Mouse (Mus musculus): Measurements from ENCODE around the gene Tmem39b. TPM values are rescaled to one million over a fixed set of nuclear protein-coding genes. Genes with fewer than 3 reads are reported as not detected.

Gene Tmem39b
- polyA plus RNA-seq, 1 experiment from 2014 or later = 7.8 TPM

DNA sequence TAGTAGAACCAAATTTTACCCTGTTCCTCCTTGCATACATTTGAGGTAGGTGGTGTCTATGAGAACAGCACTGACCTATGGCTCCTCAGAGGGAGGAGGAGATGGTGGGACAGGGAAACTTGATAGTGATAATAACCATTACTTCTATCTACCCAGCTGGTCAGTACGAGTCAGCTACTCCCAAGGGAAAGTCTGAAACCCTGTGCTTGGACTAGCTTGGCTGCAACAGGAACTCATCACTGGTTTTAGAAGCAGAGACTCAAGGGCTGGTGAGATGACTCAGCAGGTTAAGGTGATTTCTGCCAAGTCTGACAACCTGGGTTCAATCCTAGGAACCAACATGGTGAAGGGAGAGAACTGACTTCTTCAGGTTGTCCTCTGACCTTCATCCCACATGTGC, 48.0 kb downstream of the Tmem39b start:
- no peak for TF ChIP-seq CTCF (IDR thresholded peaks at IDR 0.05)
- no peaks in the 10 kb centered on the region for H3K27me3 ChIP-seq
- ChIA-PET POLR2A (no interaction called here), CTCF (no interaction called here)
- in situ Hi-C loops (cut with MboI; ENCODE audit: low pct_unique_long_range_greater_than_20kb) = no loop called here
- no peak for DNase-seq (ENCODE audit: low read depth, low spot score)
- ATAC-seq = no peak

DNA sequence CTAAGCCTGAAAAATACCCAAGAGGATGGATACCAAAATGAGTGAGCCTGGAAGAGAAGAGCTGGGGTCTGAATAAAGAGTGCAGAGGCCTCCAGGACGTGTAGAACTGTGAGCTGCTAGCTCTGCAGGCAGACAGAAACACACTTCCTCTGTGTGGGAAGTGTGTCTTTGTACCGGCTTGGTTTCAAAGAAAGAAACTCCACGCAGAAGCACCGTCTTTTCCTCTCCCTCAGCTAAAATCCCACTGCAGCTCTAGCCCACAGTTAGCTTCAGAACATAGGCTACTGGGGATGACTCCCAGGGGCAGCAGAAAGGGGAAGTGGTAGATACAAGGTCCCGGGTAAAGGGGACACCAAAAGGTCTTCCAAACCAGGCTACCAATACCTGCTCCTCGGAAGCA, 51.4 kb downstream of the Tmem39b start:
- TF ChIP-seq CTCF (IDR thresholded peaks at IDR 0.05) = no peak
- H3K27me3 ChIP-seq = no peaks in the 10 kb centered on the region
- in situ Hi-C loops (cut with MboI; ENCODE audit: low pct_unique_long_range_greater_than_20kb) = no loop called here
- POLR2A ChIA-PET = no interaction called here
- no peak for ATAC-seq
- CTCF ChIA-PET = no interaction called here
- no peak for DNase-seq (ENCODE audit: low read depth, low spot score)

DNA sequence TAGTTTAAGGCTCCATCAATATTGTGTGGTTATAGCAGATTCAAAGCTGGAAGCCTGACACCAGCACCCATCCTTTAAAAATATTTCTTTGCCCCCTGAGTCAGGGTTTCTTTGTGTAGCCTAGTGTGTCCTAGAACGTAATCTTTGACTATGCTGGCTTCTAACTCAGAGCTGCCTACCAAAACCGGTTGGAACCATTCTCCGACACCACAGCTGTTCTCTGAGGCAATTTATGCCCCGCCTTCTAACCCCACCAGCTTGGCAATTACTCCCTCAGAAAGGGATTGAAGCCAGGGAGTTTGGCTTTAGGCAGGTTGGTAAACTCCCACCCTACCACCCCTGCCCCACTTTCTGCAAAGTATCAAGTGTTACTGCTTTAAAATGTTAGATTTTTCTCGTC, 54.9 kb downstream of the Tmem39b start:
- no peak for TF ChIP-seq CTCF (IDR thresholded peaks at IDR 0.05)
- DNase-seq (ENCODE audit: low read depth, low spot score) (no peak), ATAC-seq (no peak)
- ChIA-PET CTCF (no interaction called here), POLR2A (no interaction called here)
- H3K27me3 ChIP-seq = no peaks in the 10 kb centered on the region
- in situ Hi-C loops (cut with MboI; ENCODE audit: low pct_unique_long_range_greater_than_20kb) = no loop called here

DNA sequence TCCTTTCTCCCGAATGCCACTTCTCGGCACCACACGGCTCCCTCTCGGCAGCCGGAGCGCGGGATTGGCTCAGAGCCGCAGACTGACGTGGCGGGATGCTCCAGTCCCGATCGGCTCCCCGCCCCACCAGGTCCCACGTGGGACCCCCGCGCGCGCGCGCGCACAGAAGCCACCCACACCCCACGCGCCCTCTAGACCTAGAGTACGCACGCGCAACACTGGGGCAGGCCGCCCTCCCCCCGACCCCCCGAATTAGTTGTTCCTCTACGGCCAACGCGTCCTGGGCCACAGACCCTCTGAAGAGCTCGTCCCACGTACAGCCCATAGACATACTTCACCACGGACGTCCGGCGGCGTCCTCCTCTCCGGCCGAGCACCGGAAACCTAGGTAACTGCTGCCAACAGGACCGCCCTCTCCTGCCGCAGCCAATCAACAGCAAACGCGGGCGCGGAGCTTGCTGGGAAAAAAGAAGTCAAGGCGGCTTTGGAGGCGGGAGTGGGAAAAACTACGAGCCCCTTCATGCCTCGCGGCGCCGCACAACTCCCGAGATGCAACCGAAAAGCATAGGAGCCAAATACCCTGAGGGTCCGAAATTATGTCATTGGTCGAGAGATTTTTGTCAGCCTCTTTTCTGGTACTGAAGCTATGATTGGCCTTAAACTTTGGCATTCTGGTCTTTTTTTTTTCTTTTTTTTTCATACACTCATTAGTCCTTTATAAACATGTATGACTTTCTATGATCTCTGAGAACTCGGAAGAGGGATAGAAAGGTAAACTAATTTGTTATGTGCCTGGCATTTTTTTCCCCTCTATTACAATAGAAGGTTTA, 55.8 kb downstream of the Tmem39b start, which contains the start of gene Txlna:
Gene Txlna (minus strand): TSS at position 428 of the 830 bp plus-strand sequence.
- CTCF ChIA-PET = no interaction called here
- peak; percentile 95 for DNase-seq (ENCODE audit: low read depth, low spot score)
- no peak for TF ChIP-seq CTCF (IDR thresholded peaks at IDR 0.05)
- in situ Hi-C loops (cut with MboI; ENCODE audit: low pct_unique_long_range_greater_than_20kb) = no loop called here
- H3K27me3 ChIP-seq = no peaks in the 10 kb centered on the region
- ATAC-seq = peak; percentile 84
- POLR2A ChIA-PET = interaction anchor here (0.5 to 1.5 kb wide), 5 partner anchors 10 to 45 kb away, joined by 3 to 5 read pairs (median 3); partner anchors contain the start of gene Ccdc28b

DNA sequence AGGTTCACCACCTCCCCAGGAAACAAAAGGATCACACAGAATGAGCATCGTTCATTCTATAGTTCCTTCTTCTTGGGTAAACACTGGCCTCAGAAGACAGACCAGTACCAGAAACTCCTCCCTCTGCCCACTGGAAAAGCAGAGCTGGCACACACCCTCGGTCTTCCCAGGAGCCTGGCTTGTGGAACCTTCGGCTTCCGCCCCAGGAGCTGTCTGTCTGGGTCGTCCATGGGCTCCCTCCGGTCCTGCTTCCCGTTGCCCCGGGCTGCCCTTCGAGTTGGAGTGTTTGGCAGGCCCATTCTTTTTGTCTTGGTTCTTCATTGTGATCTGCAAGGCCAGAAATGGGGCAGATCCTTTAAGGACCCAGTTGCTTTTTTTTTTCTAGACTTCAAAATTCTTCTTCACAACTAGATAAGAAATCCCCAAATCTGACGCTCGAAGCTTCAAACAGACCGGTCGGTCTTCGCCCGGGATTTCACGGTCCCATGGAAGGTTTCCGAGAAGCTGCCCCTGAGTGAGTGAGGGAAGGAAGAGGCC, 56.5 kb downstream of the Tmem39b start:
- no peak for TF ChIP-seq CTCF (IDR thresholded peaks at IDR 0.05)
- no peak for ATAC-seq
- no peaks in the 10 kb centered on the region for H3K27me3 ChIP-seq
- ChIA-PET CTCF (no interaction called here), POLR2A (interaction anchor here (0.5 to 1.5 kb wide), 4 partner anchors 9 to 16 kb away, joined by 3 to 5 read pairs (median 3); partner anchors contain the start of gene Ccdc28b)
- in situ Hi-C loops (cut with MboI; ENCODE audit: low pct_unique_long_range_greater_than_20kb) = no loop called here
- no peak for DNase-seq (ENCODE audit: low read depth, low spot score)

DNA sequence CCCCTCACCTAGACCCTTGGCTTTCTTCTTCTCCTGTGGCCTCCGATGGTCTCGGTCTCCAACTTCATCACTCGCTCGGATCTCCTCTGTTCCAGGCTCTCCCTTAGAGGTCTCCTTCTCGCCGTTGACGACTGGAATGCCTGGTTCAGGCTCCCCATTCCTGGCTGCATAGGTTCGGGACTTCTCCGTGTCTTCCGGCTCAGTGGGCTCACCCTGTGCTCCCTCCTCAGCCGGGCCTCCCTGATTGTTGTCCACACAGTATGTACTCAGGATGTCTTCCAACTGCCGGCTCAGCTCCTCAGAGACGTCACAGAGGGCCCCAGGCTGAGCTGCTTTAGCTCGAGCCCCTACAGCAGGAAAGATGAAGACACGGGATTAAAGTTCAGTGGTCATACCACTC, 57.4 kb downstream of the Tmem39b start:
- POLR2A ChIA-PET = no interaction called here
- TF ChIP-seq CTCF (IDR thresholded peaks at IDR 0.05) = no peak
- H3K27me3 ChIP-seq = no peaks in the 10 kb centered on the region
- in situ Hi-C loops (cut with MboI; ENCODE audit: low pct_unique_long_range_greater_than_20kb) = no loop called here
- DNase-seq (ENCODE audit: low read depth, low spot score) (no peak), ATAC-seq (no peak)
- CTCF ChIA-PET = no interaction called here

DNA sequence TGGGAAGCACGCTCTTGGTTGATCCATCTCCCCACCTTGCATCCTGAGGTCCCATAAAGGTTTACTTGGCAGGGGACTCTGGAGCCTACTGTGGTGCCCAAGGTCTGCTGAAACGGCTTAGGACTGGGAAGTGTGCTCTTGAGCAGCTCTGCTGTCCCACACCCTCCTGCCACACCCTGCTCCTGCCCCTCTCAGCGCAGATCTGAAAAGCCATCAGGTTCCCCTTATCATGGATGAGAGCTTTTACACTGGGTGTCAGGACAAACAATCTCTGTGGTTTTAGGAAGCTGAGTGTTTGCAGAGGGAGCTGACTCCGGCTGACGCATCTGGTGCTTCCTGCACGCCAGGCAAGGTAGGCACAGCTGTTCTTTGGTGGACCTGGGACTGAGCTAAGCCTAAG, 62.8 kb downstream of the Tmem39b start:
- CTCF ChIA-PET = interaction anchor here (1.5 kb wide), 1 partner anchor 9 kb away, joined by 3 read pairs; no protein-coding TSS in a partner anchor
- TF ChIP-seq CTCF (IDR thresholded peaks at IDR 0.05) = no peak
- POLR2A ChIA-PET = interaction anchor here (0.6 kb wide), 1 partner anchor 11 kb away, joined by 4 read pairs; no protein-coding TSS in a partner anchor
- no peak for DNase-seq (ENCODE audit: low read depth, low spot score)
- H3K27me3 ChIP-seq = no peaks in the 10 kb centered on the region
- no peak for ATAC-seq
- in situ Hi-C loops (cut with MboI; ENCODE audit: low pct_unique_long_range_greater_than_20kb) = no loop called here

DNA sequence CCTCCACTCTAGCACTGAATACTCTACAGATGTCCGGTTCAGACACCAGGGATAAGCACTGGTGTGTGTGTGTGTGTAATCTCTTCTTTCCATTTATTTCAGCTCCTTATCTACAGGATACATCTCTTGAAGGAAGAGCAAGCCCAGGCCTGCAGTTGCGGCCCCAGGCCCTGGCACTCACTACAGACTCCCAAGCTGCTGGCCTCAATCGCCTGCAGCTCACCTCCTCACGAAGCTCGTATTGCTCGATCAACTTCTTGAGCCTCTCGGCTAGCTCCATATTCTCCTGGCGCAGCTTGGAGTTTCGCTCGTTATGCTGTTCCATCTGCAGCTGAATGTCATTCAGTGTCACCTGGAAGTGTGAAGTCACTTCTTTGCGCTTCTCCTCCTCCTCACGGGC, 64.8 kb downstream of the Tmem39b start:
- ATAC-seq (no peak), DNase-seq (ENCODE audit: low read depth, low spot score) (no peak)
- ChIA-PET CTCF (interaction anchor here (2.2 kb wide), 1 partner anchor 23 kb away, joined by 4 read pairs; no protein-coding TSS in a partner anchor), POLR2A (interaction anchor here (1.6 kb wide), 1 partner anchor 9 kb away, joined by 3 read pairs; the partner anchor contains the start of gene Txlna)
- in situ Hi-C loops (cut with MboI; ENCODE audit: low pct_unique_long_range_greater_than_20kb) = no loop called here
- no peaks in the 10 kb centered on the region for H3K27me3 ChIP-seq
- TF ChIP-seq CTCF (IDR thresholded peaks at IDR 0.05) = no peak

DNA sequence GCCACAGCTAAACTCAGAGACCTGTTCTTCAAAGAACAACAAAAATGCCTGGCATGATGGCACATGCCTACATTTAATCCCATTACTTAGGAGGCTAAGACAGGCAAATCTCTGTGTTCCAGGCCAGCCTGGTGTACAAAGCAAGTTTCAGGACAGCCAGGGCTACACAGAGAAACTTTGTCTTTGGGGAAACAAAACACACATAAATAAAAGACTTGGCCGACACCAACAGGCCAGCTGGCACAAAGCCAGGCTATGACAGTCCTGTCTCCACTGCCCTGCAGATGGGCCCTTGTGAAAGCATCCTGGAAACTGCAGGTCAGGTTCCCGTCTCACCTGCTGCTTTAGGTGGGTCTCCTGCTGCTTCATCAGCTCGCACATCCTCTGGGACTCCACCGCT, 65.7 kb downstream of the Tmem39b start:
- no peak for TF ChIP-seq CTCF (IDR thresholded peaks at IDR 0.05)
- DNase-seq (ENCODE audit: low read depth, low spot score) (no peak), ATAC-seq (no peak)
- ChIA-PET POLR2A (interaction anchor here (1.6 kb wide), 1 partner anchor 10 kb away, joined by 3 read pairs; the partner anchor contains the start of gene Txlna), CTCF (no interaction called here)
- H3K27me3 ChIP-seq = no peaks in the 10 kb centered on the region
- in situ Hi-C loops (cut with MboI; ENCODE audit: low pct_unique_long_range_greater_than_20kb) = no loop called here

Other genes starting within 250 kb of the Tmem39b start
- gene Bsdc1, start 235.3 kb downstream of the Tmem39b start, polyA plus RNA-seq (2021) = 40.4 TPM
- gene Tssk3, start 205.8 kb downstream of the Tmem39b start, polyA plus RNA-seq (2021) = not detected
- gene Fam229a, start 205.6 kb downstream of the Tmem39b start, polyA plus RNA-seq (2021) = not detected
- 115 TPM for gene Marcksl1, start 183.3 kb downstream of the Tmem39b start, polyA plus RNA-seq (2021)
- 59.7 TPM for gene Hdac1, start 154.1 kb downstream of the Tmem39b start, polyA plus RNA-seq (2021)
- gene Lck, start 123.2 kb downstream of the Tmem39b start, polyA plus RNA-seq (2021) = 0.12 TPM
- gene Fam167b, start 118.3 kb downstream of the Tmem39b start, polyA plus RNA-seq (2021) = not detected
- 139 TPM for gene Eif3i, start 96.2 kb downstream of the Tmem39b start, polyA plus RNA-seq (2021)
- 79.8 TPM for gene Tmem234, start 96.2 kb downstream of the Tmem39b start, polyA plus RNA-seq (2021)
- 0.47 TPM for gene Dcdc2b, start 82.6 kb downstream of the Tmem39b start, polyA plus RNA-seq (2021)
- gene Iqcc, start 77.7 kb downstream of the Tmem39b start, polyA plus RNA-seq (2021) = 13.3 TPM
- 18.1 TPM for gene Ccdc28b, start 72.9 kb downstream of the Tmem39b start, polyA plus RNA-seq (2021)
- gene Txlna, start 55.8 kb downstream of the Tmem39b start, polyA plus RNA-seq (2021) = 51.2 TPM
- gene Kpna6, start 24.1 kb downstream of the Tmem39b start, polyA plus RNA-seq (2021) = 43.9 TPM
- gene Khdrbs1, start 45.5 kb upstream of the Tmem39b start, polyA plus RNA-seq (2021) = 95.2 TPM
- 92.4 TPM for gene Ptp4a2, start 114.4 kb upstream of the Tmem39b start, polyA plus RNA-seq (2021)
- gene Spocd1, start 232.4 kb upstream of the Tmem39b start, polyA plus RNA-seq (2021) = 0.03 TPM

Data from Patski (cell line).